Mouse (Mus musculus) forelimb bud, embryonic 11.5 days (tissue): Measurements from ENCODE around the gene Mtx2.

ENCODE experiments used
- DNase-seq: peaks from one replicate; pipeline ENCODE4 v3.0.0-alpha.2; 2012; ENCODE audit warnings: low read depth, low spot score

Gene Mtx2

GRCm38 (mm10) chr2:74917880-74918537 is 92.4 kb downstream of the Mtx2 start:
- no peak for DNase-seq

DNA sequence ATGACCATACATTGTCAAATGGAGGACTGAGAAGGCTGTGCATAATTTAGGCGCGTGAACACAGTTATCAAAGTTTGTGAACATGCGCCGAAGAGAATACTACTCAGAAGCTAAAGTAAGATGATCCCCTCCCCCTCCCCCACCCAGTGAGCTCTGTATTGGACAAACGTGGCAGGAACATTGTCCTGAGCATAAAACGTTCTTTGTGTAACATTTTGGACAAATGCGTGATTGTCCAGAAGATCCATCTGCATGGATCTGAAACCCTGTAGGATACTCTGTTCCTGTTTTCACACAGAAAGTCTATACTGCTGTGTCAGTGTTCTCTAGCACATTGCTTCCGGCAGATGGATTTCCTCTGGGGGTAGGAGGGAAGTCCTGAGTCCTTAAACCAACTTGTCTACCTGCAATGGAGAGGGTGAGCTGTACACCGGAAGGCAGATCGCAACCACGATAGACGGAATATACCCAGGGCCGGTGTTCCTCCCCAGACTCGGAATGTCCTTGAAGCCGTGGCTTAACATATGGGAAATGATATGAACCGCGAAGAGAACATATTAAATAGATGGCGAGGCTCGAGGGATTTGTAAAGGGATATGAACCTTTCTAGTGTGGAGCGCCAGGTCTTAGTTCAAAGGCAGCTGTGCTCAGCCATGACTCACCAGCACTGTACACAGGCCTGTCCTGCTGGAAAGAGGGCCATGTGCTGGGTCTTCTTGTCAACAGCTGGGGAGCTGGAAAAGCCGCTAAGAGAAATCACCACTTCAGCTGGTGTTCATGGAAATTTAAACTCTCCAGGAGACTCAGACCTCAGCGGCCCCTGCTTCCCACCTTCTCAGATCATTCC is 100.6 kb downstream of the Mtx2 start:
- DNase-seq = peak; percentile 50
